Mouse (Mus musculus): ENCODE results near the gene Hnrnph1. TPM values are rescaled to one million over a fixed set of nuclear protein-coding genes. Genes with fewer than 3 reads are reported as not detected.
A peak's percentile ranks its signal among the peaks of the same experiment; 100 is the strongest.

Hnrnph1 gene
- polyA plus RNA-seq, 1 experiment from 2014 or later, result 98.4 TPM

DNA sequence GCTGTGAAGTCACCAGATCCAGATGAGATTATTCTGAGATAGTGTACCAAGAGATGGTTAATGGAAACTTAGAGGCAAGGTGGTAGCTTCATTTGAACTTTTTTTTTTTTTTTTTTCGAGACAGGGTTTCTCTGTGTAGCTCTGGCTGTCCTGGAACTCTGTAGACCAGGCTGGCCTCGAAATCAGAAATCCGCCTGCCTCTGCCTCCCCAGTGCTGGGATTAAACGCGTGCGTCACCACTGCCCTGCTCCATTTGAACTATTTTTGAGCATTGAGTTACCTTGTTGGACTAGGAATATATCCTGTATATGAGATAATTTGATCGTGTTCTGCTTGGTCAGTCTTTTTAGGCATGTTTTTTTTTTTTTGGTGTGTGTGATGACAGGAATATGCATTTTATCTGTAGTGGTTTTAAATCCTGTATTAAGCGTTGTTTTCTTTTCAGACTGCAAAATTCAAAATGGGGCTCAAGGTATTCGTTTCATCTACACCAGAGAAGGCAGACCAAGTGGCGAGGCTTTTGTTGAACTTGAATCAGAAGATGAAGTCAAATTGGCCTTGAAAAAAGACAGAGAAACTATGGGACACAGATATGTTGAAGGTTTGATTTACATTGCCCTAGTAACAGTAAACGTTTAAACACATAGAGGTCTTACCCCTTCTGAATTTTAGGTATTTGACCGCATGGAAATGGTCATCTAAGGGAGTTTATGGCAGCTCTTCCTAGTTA, 2.4 kb downstream of the Hnrnph1 start:
- Histone ChIP-seq H3K27ac (peak overlapping the region; percentile 25), H3K79me2 (ENCODE audit: inconsistent target) (peaks cover 58% of the 10 kb centered on the region), H3K4me3 (ENCODE audit: inconsistent target) (peak overlapping the region; percentile 53), H3K36me3 (ENCODE audit: inconsistent target) (peaks cover 39% of the 10 kb centered on the region)
- 48% methylated on average over 12 of the region's 12 CpGs for WGBS (ENCODE audit: missing documents)

DNA sequence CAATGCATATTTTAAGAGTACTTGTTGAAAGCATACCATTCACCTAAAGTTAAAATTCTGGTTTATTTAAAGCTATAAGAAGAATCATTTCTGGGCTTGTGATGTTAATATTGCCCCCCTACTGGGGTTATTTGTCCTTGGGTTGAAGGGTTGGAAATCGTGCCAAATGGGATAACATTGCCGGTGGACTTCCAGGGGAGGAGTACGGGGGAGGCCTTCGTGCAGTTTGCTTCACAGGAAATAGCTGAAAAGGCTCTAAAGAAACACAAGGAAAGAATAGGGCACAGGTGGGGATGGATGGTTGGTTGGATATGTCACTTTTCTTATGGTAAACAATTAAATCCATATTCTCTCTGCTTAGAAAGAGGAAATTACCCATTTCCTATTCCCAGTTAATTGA, 4.5 kb downstream of the Hnrnph1 start:
- H3K79me2 ChIP-seq (ENCODE audit: inconsistent target), result peaks cover 65% of the 10 kb centered on the region
- H3K27ac ChIP-seq, result no peak overlapping the region
- H3K36me3 ChIP-seq (ENCODE audit: inconsistent target), result peaks cover 56% of the 10 kb centered on the region
- 40% methylated on average over 4 of the region's 4 CpGs for WGBS (ENCODE audit: missing documents)
- no peak overlapping the region for H3K4me3 ChIP-seq (ENCODE audit: inconsistent target)

DNA sequence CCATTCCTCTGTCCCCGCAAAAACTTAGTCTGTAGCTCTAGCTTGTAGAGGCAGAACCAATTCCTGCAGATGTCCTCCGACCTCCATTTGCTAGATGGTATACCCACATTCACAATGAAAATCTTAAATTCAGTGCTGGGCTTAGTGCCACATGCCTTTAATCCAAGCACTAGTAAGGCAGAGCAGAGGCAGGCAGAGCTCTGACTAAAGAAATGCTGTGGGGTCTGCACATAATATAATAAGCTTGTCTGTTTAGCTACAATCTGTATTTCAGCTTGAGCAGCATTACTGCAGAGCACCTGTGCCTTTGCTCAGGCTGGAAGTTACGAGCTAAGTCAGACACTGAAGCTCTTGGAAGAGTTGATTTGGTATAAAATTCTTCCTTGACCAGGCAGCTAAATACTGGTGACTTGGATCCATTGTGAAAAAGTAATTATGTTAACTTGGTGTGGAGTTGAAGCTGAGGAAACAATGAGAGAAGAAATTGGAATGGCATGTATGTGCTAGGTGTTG, 10.4 kb downstream of the Hnrnph1 start:
- Histone ChIP-seq H3K4me3 (ENCODE audit: inconsistent target) (no peak overlapping the region), H3K36me3 (ENCODE audit: inconsistent target) (peaks cover 77% of the 10 kb centered on the region), H3K27ac (no peak overlapping the region), H3K79me2 (ENCODE audit: inconsistent target) (peaks cover 26% of the 10 kb centered on the region)
- WGBS (ENCODE audit: missing documents), result 100% methylated on average over 3 of the region's 3 CpGs

DNA sequence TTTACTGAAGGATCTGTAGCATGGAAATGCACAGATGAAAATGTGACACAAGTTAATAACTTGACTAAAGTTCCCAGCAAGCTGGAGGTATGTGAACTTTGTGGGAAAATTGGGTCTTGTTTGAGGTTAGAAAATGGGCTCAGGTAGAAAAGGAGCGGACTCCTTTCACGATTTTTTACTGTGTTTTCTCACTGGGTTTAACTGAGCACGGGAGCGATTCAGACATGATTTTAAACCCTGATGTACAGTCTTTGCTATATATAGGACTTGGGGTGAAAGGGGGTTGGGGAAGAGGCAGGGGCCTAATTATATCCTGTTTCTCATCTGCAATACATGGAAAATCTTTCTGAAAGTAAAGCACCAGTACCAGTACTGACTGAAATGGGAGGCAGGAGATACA, 10.9 kb downstream of the Hnrnph1 start:
- H3K27ac ChIP-seq, result no peak overlapping the region
- peaks cover 77% of the 10 kb centered on the region for H3K36me3 ChIP-seq (ENCODE audit: inconsistent target)

DNA sequence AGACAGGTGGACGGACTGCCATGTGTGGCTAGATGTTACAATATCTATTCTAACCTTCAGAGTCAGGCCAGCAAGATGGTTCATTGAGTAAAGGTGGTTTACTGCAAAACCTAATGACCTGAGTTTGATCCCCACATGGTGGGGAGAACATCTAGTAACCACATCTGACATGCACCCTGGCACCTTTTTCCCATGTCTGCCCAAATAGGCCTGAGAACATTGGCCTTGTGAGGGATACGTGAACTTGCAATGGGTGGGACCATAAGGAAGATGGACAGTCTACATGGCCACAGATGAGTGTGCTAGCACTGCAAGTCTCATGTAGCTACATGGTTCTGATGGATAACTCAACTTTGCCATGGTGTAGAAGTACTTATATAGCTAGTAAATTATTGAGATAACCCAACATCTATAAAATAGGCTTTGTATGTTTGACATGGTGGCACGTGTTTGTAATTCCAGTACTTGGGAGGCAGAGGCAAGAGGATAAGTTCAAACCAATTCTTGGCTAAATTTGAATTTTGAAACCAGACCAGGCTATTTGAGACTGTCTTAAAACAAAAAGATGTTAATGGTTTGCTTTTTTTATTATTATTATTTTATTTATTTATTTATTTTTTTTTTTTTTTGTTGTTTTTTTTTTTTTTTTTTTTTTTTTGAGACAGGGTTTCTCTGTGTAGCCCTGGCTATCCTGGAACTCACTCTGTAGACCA, 11.6 kb downstream of the Hnrnph1 start:
- WGBS (ENCODE audit: missing documents), result 96% methylated on average over 2 of the region's 3 CpGs
- Histone ChIP-seq H3K27ac (no peak overlapping the region), H3K4me3 (ENCODE audit: inconsistent target) (no peak overlapping the region), H3K79me2 (ENCODE audit: inconsistent target) (peaks cover 15% of the 10 kb centered on the region), H3K36me3 (ENCODE audit: inconsistent target) (peaks cover 77% of the 10 kb centered on the region)

More for the DNA sequence above, 10.9 kb downstream of the Hnrnph1 start:
- peaks cover 22% of the 10 kb centered on the region for H3K79me2 ChIP-seq (ENCODE audit: inconsistent target)
- WGBS (ENCODE audit: missing documents), result 96% methylated on average over 4 of the region's 4 CpGs
- no peak overlapping the region for H3K4me3 ChIP-seq (ENCODE audit: inconsistent target)

DNA sequence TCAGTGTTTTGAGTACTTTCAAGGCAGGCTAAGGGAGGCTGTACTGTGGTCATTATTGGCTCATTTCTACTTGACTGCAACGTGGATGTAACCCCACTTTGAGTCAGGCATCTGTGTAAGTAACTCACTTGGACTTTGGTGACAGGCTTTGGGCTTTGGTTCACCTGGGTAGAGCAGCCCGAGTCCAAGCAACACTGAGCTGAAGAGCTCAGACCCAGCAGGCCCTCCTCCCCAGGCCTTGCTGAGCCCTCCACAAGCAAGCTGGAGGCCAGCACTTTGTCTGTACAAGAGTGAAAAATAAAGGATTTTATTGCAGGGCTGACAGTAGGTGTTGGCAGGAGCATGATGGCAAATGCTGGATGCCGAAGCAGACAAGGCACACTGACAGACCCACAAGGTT, 12.2 kb downstream of the Hnrnph1 start:
- peaks cover 77% of the 10 kb centered on the region for H3K36me3 ChIP-seq (ENCODE audit: inconsistent target)
- H3K4me3 ChIP-seq (ENCODE audit: inconsistent target), result no peak overlapping the region
- peaks cover 8% of the 10 kb centered on the region; the same call in 1 of the 2 replicates for H3K79me2 ChIP-seq (ENCODE audit: inconsistent target)
- 82% methylated on average over 3 of the region's 3 CpGs for WGBS (ENCODE audit: missing documents)
- no peak overlapping the region for H3K27ac ChIP-seq

DNA sequence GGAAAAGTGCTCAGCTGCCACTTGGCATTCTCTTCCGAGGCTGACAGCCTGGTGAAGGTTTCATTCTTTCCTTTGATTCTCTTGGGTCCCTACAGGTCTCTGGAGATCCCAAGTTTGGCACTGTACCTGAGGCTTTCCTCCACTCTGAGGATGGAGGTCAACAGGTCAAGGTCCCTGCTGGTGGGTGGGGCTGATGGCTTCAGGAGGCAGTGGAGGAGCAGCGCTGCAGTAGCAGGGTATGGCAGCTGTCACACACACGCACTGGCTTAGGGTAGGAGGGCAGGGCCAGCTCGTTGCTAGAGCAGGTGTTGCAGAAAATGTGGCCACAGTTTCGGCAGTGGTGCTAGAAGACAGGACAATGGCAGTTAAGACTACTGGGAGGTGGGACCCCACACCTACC, 12.8 kb downstream of the Hnrnph1 start:
- 76% methylated on average over 5 of the region's 5 CpGs for WGBS (ENCODE audit: missing documents)
- peaks cover 2% of the 10 kb centered on the region; the same call in 1 of the 2 replicates for H3K79me2 ChIP-seq (ENCODE audit: inconsistent target)
- peaks cover 77% of the 10 kb centered on the region for H3K36me3 ChIP-seq (ENCODE audit: inconsistent target)
- no peak overlapping the region for H3K4me3 ChIP-seq (ENCODE audit: inconsistent target)
- no peak overlapping the region for H3K27ac ChIP-seq

DNA sequence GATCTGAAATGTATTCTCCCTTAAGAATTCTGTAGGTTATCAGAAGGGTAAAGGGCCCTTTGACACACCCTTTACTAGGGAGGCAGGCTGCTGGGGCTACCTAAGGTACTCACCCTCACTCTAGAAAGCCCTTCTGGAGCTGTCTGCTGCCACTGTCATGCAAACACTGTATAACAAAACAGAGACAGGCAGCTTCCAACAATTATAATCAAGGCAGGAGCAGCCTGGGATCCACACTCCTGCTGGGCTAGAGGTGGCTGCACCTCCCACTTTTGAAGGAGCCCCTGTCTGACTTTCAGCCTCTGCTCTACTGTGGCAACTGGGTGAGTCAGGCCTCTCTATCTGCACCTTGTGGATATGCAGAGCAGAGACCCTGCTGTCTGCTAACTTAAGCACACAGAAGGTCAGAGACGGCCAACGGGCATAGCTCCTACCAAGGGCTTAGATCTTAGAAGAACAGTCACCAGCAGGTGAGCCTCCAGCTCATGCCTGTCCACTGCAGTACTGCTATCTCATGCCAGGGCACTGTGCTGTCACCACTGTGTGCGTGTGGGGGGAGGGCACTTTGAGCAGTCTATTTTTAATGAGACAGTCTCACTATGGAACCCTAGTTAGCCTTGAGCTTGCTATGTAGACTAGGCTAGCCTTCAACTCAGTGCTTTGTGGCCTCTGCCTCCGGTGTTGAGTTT, 14.6 kb downstream of the Hnrnph1 start:
- WGBS (ENCODE audit: missing documents), result 98% methylated on average over 4 of the region's 4 CpGs
- H3K27ac ChIP-seq, result no peak overlapping the region
- no peaks in the 10 kb centered on the region for H3K79me2 ChIP-seq (ENCODE audit: inconsistent target)
- H3K36me3 ChIP-seq (ENCODE audit: inconsistent target), result peaks cover 69% of the 10 kb centered on the region
- no peak overlapping the region for H3K4me3 ChIP-seq (ENCODE audit: inconsistent target)

DNA sequence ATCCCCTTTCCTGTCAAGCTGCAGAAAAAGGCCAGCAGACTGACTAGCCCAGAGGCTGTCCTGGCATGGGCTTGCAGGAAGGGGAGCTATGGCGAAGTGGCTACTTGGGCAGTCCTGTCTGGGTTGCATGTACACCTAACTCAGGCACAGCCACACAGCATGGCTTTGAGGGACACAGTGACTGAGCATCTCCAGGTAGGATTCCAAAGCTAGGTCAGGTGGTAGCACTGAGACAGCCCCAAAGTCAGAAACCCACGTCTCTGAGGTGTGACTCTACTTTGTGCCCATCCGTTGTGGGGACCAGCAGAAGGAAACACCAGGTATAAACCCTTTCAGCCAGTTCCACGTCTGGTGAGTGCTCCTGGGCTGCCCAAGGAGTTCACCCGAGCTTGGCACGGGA, 16.5 kb downstream of the Hnrnph1 start:
- Histone ChIP-seq H3K79me2 (ENCODE audit: inconsistent target) (no peaks in the 10 kb centered on the region), H3K36me3 (ENCODE audit: inconsistent target) (peaks cover 78% of the 10 kb centered on the region), H3K4me3 (ENCODE audit: inconsistent target) (no peak overlapping the region), H3K27ac (no peak overlapping the region)
- WGBS (ENCODE audit: missing documents), result 95% methylated on average over 6 of the region's 6 CpGs

DNA sequence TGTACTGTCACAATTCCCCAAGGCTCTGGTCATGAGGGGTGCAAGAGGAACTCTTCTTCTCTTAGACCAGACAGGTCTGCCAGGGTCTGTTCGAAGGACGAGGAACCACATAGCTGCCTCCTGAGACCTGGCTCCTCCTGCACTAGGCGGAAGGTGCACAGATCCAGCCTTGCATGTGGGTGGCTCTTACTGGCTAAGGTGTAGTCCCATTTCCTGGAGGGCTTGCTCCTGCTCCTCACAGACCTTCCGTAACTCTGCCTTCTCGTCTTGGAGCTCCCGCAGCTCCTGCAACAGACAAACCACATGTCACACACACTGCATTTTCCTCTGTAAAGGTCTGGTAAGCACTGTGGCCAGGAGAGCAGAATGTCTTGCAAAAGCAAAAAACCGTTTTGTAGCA, 17.9 kb downstream of the Hnrnph1 start:
- Histone ChIP-seq H3K79me2 (ENCODE audit: inconsistent target) (no peaks in the 10 kb centered on the region), H3K27ac (no peak overlapping the region), H3K36me3 (ENCODE audit: inconsistent target) (peaks cover 83% of the 10 kb centered on the region), H3K4me3 (ENCODE audit: inconsistent target) (no peak overlapping the region)
- WGBS (ENCODE audit: missing documents), result 91% methylated on average over 7 of the region's 7 CpGs

DNA sequence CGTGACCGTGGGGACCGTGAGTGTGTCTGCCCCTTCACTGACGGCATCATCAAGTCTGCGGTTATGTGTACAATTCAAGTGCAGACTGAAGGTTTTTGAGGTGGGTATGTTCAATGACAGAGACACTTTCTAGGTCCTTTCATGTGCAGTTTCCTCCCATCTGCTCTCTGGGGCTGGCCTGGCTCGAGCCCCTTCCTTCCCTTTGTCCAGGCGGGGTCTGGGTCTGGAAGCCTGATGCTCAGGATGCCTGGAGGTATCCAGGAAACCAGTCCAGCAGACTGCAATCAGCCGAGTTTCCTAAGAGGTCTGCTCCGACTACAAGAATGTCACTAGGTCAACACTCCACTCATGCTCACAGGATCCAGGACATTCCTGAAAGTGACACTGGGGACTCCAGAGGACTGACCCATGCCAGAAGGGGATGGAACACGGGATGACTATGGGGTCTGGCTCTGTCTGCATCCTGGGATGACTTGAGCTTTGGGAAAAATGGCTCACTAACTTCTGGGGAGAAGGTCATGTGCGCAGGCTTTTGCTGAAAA, 20.0 kb downstream of the Hnrnph1 start:
- Histone ChIP-seq H3K27ac (no peak overlapping the region), H3K79me2 (ENCODE audit: inconsistent target) (no peaks in the 10 kb centered on the region), H3K36me3 (ENCODE audit: inconsistent target) (peaks cover 86% of the 10 kb centered on the region), H3K4me3 (ENCODE audit: inconsistent target) (no peak overlapping the region)
- 92% methylated on average over 11 of the region's 11 CpGs for WGBS (ENCODE audit: missing documents)

DNA sequence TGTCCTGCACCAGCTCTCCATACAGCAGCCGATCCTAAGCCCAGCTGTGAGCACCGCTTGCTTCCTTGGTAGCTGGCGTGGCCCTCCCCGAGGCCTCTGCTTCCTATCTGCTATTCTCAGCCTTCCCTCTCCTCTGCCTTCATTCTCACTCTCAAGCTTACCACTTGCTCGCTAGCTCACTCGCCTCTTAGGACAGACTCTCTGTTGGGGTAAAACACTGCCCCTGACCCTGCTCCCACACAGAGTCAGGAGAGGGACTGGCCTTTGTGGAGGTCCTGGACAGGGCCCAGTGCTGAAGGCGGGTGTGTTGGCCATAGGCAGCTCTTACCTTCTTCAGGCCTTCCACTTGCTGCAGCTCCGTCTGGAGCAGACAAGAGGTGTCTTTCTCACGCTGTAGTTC, 20.5 kb downstream of the Hnrnph1 start:
- Histone ChIP-seq H3K27ac (no peak overlapping the region), H3K4me3 (ENCODE audit: inconsistent target) (no peak overlapping the region), H3K79me2 (ENCODE audit: inconsistent target) (no peaks in the 10 kb centered on the region), H3K36me3 (ENCODE audit: inconsistent target) (peaks cover 86% of the 10 kb centered on the region)
- 96% methylated on average over 9 of the region's 9 CpGs for WGBS (ENCODE audit: missing documents)

DNA sequence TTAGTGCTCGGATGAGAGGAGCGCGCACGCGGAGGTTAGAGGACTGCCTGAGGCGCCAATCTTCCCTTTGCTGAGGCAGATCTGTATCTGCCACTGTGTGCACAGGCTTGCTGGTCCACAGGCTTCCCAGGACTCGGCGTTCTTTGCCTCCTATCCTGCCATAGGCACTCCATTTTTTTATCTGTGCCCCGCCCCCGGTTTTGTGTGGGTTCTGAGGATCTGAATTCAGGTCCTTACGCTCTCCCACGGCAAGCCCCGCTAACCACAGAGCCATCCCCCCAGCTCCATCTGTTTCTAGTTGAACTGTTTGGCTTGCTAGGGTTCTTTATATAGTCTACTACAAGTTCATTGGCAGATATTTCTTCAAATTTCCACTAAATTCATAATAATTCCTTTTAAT, 22.0 kb downstream of the Hnrnph1 start:
- 93% methylated on average over 7 of the region's 13 CpGs for WGBS (ENCODE audit: missing documents)
- no peak overlapping the region for H3K4me3 ChIP-seq (ENCODE audit: inconsistent target)
- H3K36me3 ChIP-seq (ENCODE audit: inconsistent target), result peaks cover 86% of the 10 kb centered on the region
- H3K27ac ChIP-seq, result no peak overlapping the region
- H3K79me2 ChIP-seq (ENCODE audit: inconsistent target), result no peaks in the 10 kb centered on the region

DNA sequence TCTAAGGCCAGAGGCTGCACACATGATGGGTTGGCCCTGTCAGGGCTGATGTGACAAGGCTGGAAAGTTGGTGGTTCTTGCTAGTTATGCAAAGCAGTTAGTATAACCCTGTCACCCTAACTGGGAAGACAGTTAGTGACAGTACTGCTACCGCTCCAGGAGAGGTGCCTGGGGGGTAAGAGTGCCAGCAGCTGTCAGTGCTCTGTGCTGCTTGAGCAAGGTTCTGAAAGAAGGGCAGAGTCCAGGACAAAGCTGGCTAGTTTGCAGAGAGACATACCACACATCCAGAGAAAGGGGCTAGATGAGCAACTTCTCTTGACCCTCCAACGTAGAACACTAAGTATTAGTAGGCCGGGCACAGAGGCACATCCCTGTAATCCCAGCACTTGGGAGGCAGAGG, 25.7 kb downstream of the Hnrnph1 start:
- peaks cover 94% of the 10 kb centered on the region for H3K36me3 ChIP-seq (ENCODE audit: inconsistent target)
- no peak overlapping the region for H3K4me3 ChIP-seq (ENCODE audit: inconsistent target)
- WGBS (ENCODE audit: missing documents), result 100% methylated on average over 3 of the region's 3 CpGs
- no peaks in the 10 kb centered on the region for H3K79me2 ChIP-seq (ENCODE audit: inconsistent target)
- H3K27ac ChIP-seq, result no peak overlapping the region
